Mouse (Mus musculus) G1E (cell line): ENCODE results near the gene Ylpm1. TPM values are rescaled to one million over a fixed set of nuclear protein-coding genes. Genes with fewer than 3 reads are reported as not detected.

ENCODE experiments used
- ATAC-seq: 2 replicates; pipeline ENCODE4 v1.8.0; 2016; ENCODE audit warnings: mild to moderate bottlenecking; ENCODE audit not compliant: insufficient number of reproducible peaks, poor library complexity, low FRiP score, severe bottlenecking; ENCODE audit errors: extremely low read depth
- DNase-seq: peaks from one replicate; pipeline ENCODE4 v3.0.0; 2012; ENCODE audit warnings: low spot score
- H3K27me3 ChIP-seq: 2 replicates; pipeline ENCODE4 v1.6.1; 2012; ENCODE audit warnings: mild to moderate bottlenecking, low read length, inconsistent platforms; ENCODE audit not compliant: insufficient read depth
- H3K36me3 ChIP-seq: replicated peaks from 2 replicates; pipeline ENCODE3; 2012; ENCODE audit warnings: mild to moderate bottlenecking, inconsistent platforms
- H3K4me1 ChIP-seq: 2 replicates; pipeline ENCODE4 v1.6.1; 2012; ENCODE audit warnings: low read depth, low read length, inconsistent platforms, mixed read lengths; ENCODE audit not compliant: insufficient read depth
- H3K4me3 ChIP-seq: 2 replicates; pipeline ENCODE4 v1.5.1; 2012; ENCODE audit warnings: low read depth, mild to moderate bottlenecking, inconsistent platforms, low read length, moderate library complexity, mixed read lengths
- H3K9me3 ChIP-seq: replicated peaks from 2 replicates; pipeline ENCODE4 v1.6.1; 2012; ENCODE audit warnings: inconsistent platforms
- CTCF ChIP-seq: IDR thresholded peaks from 2 replicates; pipeline ENCODE4 v1.5.1; 2012; ENCODE audit warnings: low read depth, low read length, inconsistent platforms, mixed read lengths
- GATA1 ChIP-seq: IDR thresholded peaks from 2 replicates; pipeline ENCODE4 v1.6.1; 2012; ENCODE audit warnings: borderline replicate concordance, low read length, inconsistent platforms, mixed read lengths
- GATA2 ChIP-seq: IDR thresholded peaks from 2 replicates; pipeline ENCODE4 v1.6.1; 2012; ENCODE audit warnings: low read depth, low read length, inconsistent platforms, borderline replicate concordance
- POLR2AphosphoS5 ChIP-seq: IDR thresholded peaks from 2 replicates; pipeline ENCODE4 v1.6.1; 2012; ENCODE audit warnings: low read depth, low read length, inconsistent platforms; ENCODE audit not compliant: insufficient replicate concordance
- TAL1 ChIP-seq: conservative IDR thresholded peaks from 2 replicates; pipeline ENCODE4 v1.6.1; 2012; ENCODE audit warnings: low read depth, low read length, inconsistent platforms, mixed read lengths
- polyA plus RNA-seq: library from polyadenylated mRNA; stranded (reverse); fragments of >175 nt; gene quantifications from 2 replicates; pipeline ENCODE4 v1.2.3, GENCODE M21; 2012
- total RNA-seq, 2 experiments: library from RNA; stranded (forward) in 1 of 2; stranded (reverse) in 1 of 2; fragments of 200-1000 nt in 1 of 2; fragments of >200 nt in 1 of 2; fragmentation: Nextera tagmentation in 1 of 2; gene quantifications; 2 replicates each; pipeline ENCODE4 v1.2.3; 2014 to 2017

Gene Ylpm1
- total and polyA plus RNA-seq, 3 experiments: 61.7 to 148 (median 77.0) TPM

GRCm38 (mm10) chr12:85077100-85077499 is 81.0 kb downstream of the Ylpm1 start:
- no peak for TF ChIP-seq GATA2
- no peak for TF ChIP-seq CTCF
- no peak for TF ChIP-seq TAL1
- TF ChIP-seq GATA1: no peak
- no peak for TF ChIP-seq POLR2AphosphoS5
- DNase-seq: no peak
- no peaks in the 10 kb centered on the region for H3K9me3 ChIP-seq

GRCm38 (mm10) chr12:85084257-85084656 is 88.1 kb downstream of the Ylpm1 start:
- Histone ChIP-seq H3K36me3 (peaks cover 44% of the 10 kb centered on the region), H3K9me3 (peaks cover 3% of the 10 kb centered on the region; the same call in 1 of the 2 replicates), H3K27me3 (no peaks in the 10 kb centered on the region), H3K4me3 (no peak overlapping the region), H3K4me1 (peaks cover 35% of the 10 kb centered on the region)
- no peak for TF ChIP-seq GATA1
- no peak for TF ChIP-seq TAL1
- TF ChIP-seq GATA2: no peak
- TF ChIP-seq POLR2AphosphoS5: no peak
- no peak for TF ChIP-seq CTCF
- DNase-seq: no peak
- peak; percentile 73 for ATAC-seq

More at GRCm38 (mm10) chr12:85077100-85077499, 81.0 kb downstream of the Ylpm1 start:
- H3K4me3 ChIP-seq: no peak overlapping the region
- H3K27me3 ChIP-seq: no peaks in the 10 kb centered on the region
- no peak for ATAC-seq
- peaks cover 57% of the 10 kb centered on the region for H3K36me3 ChIP-seq
- no peaks in the 10 kb centered on the region for H3K4me1 ChIP-seq

- peaks cover 40% of the 10 kb centered on the region for H3K4me1 ChIP-seq
- TF ChIP-seq GATA1 (no peak), GATA2 (no peak), CTCF (no peak), POLR2AphosphoS5 (no peak), TAL1 (no peak)
- H3K27me3 ChIP-seq: no peaks in the 10 kb centered on the region
- ATAC-seq: no peak
- peaks cover 51% of the 10 kb centered on the region for H3K36me3 ChIP-seq
- H3K9me3 ChIP-seq: peaks cover 4% of the 10 kb centered on the region; the same call in 1 of the 2 replicates
- DNase-seq: no peak
- H3K4me3 ChIP-seq: no peak overlapping the region
These were observed 88.8 kb downstream of the Ylpm1 start for GRCm38 (mm10) chr12:85084941-85085340.

GRCm38 (mm10) chr12:85087845-85088244 is 91.7 kb downstream of the Ylpm1 start:
- DNase-seq: no peak
- Histone ChIP-seq H3K4me1 (peaks cover 53% of the 10 kb centered on the region), H3K9me3 (peaks cover 4% of the 10 kb centered on the region; the same call in 1 of the 2 replicates), H3K36me3 (peaks cover 58% of the 10 kb centered on the region), H3K4me3 (no peak overlapping the region), H3K27me3 (no peaks in the 10 kb centered on the region)
- ATAC-seq: no peak
- TF ChIP-seq GATA2: no peak
- TF ChIP-seq GATA1: no peak
- TF ChIP-seq TAL1: no peak
- TF ChIP-seq CTCF: no peak
- no peak for TF ChIP-seq POLR2AphosphoS5

- peaks cover 40% of the 10 kb centered on the region for H3K4me1 ChIP-seq
- no peaks in the 10 kb centered on the region for H3K27me3 ChIP-seq
- H3K4me3 ChIP-seq: no peak overlapping the region
- DNase-seq: no peak
- H3K36me3 ChIP-seq: peaks cover 77% of the 10 kb centered on the region
- TF ChIP-seq POLR2AphosphoS5 (no peak), CTCF (no peak), TAL1 (0 out of 2 replicates have a peak, but pooled peaks have one; percentile 6), GATA2 (no peak)
- H3K9me3 ChIP-seq: peaks cover 4% of the 10 kb centered on the region; the same call in 1 of the 2 replicates
- peak; percentile 7; the same call in 1 of the 2 replicates for ATAC-seq
These were observed 95.1 kb downstream of the Ylpm1 start for GRCm38 (mm10) chr12:85091190-85091589.

- DNase-seq: peak; percentile 69
- H3K36me3 ChIP-seq: peaks cover 67% of the 10 kb centered on the region
- TF ChIP-seq POLR2AphosphoS5 (no peak), CTCF (peak; percentile 71), GATA2 (no peak)
These were observed 96.1 kb downstream of the Ylpm1 start for GRCm38 (mm10) chr12:85092214-85092613.

More at GRCm38 (mm10) chr12:85092214-85092613, 96.1 kb downstream of the Ylpm1 start:
- no peak for ATAC-seq
- Histone ChIP-seq H3K4me3 (no peak overlapping the region), H3K4me1 (peaks cover 41% of the 10 kb centered on the region), H3K27me3 (no peaks in the 10 kb centered on the region), H3K9me3 (peaks cover 4% of the 10 kb centered on the region; the same call in 1 of the 2 replicates)
